Mouse (Mus musculus): ENCODE results near the gene Unc79.

Gene Unc79

GRCm38 (mm10) chr12:103205561-103205960, 256.9 kb downstream of the Unc79 start:
- DNase-seq (ENCODE audit: low spot score): no peak

DNA sequence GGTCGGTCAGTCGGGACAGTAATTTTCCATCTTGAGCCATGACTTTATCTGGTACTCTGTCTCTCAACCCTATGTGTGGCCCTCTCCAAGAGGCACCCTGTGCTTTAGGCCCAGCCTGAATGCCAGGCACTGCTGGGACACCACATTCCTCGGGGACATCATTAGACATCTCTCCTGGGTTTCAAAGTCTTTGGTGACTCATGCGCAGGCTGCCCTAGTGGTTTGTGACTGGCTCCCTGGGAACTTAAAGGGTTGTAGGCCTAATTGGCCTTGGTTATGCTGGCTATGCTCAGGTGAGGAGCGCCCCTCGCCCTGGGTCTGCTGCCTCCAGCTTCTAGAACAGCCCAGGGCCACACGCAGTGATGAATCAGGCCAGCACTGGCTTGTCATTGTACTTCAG, 260.9 kb downstream of the Unc79 start:
- no peak for DNase-seq (ENCODE audit: low spot score)

GRCm38 (mm10) chr12:103211078-103211477, 262.4 kb downstream of the Unc79 start:
- DNase-seq (ENCODE audit: low spot score): peak; percentile 14

- DNase-seq (ENCODE audit: low spot score): no peak
These were observed 264.9 kb downstream of the Unc79 start for GRCm38 (mm10) chr12:103213591-103213990.

- peak; percentile 57 for DNase-seq (ENCODE audit: low spot score)
These were observed 265.6 kb downstream of the Unc79 start for GRCm38 (mm10) chr12:103214270-103214669.

DNA sequence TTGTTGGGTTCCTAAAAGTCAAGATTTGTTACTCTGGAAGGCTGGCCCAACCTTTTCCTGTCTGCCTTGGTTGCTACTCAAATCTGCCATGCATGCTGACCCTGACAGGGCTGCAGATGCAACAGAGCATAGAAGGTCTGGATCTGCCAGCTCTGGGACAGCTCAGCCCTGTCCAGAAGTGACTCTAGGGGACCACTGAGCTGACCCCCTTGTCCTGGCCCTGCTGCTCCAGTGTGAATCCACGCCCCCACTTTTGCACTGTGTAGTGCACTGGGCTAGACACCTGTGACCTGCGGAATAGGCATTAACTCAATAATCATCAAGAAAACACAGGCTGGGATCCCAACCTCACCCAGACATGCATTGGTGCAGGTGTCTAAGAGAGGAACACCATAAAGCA, 266.1 kb downstream of the Unc79 start:
- DNase-seq (ENCODE audit: low spot score): no peak

- no peak for DNase-seq (ENCODE audit: low spot score)
These were observed 267.4 kb downstream of the Unc79 start for GRCm38 (mm10) chr12:103215877-103216610.

- DNase-seq (ENCODE audit: low spot score): no peak
These were observed 275.0 kb downstream of the Unc79 start for GRCm38 (mm10) chr12:103223671-103224070.

GRCm38 (mm10) chr12:103226121-103226520, 277.5 kb downstream of the Unc79 start:
- no peak for DNase-seq (ENCODE audit: low spot score)

- DNase-seq (ENCODE audit: low spot score): no peak
These were observed 280.4 kb downstream of the Unc79 start for GRCm38 (mm10) chr12:103229058-103229457.

Measured in ovary, postnatal 36 days (tissue).